Mouse (Mus musculus): ENCODE data around the gene Eci1.
"Not testable (repeated sequence)": the region's sequence is repeated elsewhere in the genome, so short reads cannot be mapped to it uniquely, and the experiment has no call there.

Eci1 gene

GRCm38 (mm10) chr17:24426471-24427169, at the start of gene Eci1:
TSS of gene Eci1 (plus strand) at chr17:24426641.
- DNase-seq (ENCODE audit: low spot score), result peak; percentile 98

DNA sequence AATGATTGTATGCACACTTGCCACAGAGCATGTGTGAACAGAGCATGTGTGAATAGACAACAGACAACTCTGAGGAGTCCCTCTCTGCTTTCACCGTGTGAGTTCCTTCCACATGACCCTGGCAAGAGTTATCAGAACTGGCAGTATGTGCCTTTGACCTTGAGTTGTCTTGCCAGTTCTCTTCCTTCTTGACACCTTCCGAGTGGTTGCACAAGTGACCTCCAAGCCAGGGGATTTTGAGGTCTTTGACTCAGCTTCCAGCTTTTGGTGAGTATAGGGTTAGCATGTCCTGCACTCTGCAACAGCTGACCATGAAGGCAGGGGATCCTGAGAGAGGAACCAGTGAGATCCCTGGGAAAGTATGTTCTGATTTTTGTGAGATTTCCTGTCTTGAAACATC, 47.9 kb upstream of the Eci1 start:
- no peak for DNase-seq (ENCODE audit: low spot score)

- peak; percentile 74 for DNase-seq (ENCODE audit: low spot score)
Measured at GRCm38 (mm10) chr17:24383789-24384188, 42.7 kb upstream of the Eci1 start.

GRCm38 (mm10) chr17:24388711-24389110, 37.7 kb upstream of the Eci1 start:
- DNase-seq (ENCODE audit: low spot score), result no peak

DNA sequence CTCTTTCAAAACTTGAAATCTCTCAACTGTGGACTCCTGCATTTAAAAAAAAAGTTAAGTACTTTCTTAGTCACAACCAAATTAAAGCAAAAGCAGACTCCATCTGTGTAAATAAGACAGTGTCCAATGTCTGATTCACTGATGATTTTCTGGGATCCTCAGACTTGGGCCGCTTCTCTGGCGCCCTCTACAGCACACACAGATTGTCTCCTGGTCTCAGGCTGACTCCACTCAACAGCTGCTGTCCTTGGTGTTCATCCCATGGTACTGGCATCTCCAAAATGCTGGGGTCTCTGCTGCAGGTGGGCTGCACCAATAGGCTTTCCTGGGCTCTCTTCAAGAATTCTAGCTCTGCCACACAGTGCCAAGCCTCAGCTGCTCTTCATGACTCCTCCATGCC, 36.6 kb upstream of the Eci1 start:
- DNase-seq (ENCODE audit: low spot score), result peak; percentile 55

DNA sequence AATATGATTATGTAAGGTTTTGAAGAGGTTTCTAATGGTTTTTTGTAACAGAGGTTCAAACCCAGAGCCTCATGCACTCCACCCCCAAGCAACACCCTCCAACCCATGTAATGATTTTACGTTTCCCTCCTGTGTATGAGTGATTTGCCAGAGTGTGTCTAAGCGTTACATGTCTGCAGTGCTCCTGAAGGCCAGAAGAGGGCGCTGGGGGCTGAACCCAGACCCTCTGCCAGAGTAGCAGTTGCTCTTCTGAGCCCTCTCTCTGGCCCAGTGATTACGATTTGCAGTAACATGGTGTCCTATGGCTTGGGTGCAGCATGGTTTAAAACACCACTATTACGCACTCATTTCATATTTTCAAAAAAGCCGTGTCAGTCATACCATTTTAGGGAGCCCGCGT, 35.3 kb upstream of the Eci1 start:
- DNase-seq (ENCODE audit: low spot score), result no peak

- no peak for DNase-seq (ENCODE audit: low spot score)
Measured at GRCm38 (mm10) chr17:24393527-24393926, 32.9 kb upstream of the Eci1 start.

DNA sequence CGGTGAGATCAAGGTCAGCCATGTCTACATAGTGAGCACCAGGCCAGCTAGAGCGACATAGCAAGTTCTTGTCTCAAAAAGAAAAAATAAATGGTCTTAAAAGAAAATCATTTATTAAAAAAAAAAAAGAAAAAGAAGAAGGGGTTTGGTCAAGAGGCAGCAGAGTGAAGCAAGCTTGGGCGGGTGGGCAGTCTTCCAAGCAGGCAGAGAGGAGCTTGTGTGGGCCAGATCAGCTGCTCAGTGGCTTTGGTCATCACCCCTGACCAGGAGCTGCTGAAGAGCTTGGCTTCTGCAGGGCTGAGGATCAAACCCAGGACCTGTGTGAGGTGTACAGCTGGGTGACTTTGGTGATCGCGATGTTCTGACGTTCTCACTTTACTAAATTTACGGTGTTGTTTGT, 32.0 kb upstream of the Eci1 start:
- no peak for DNase-seq (ENCODE audit: low spot score)

- DNase-seq (ENCODE audit: low spot score), result no peak
Measured at GRCm38 (mm10) chr17:24402371-24402770, 24.1 kb upstream of the Eci1 start.

GRCm38 (mm10) chr17:24407116-24407803, 19.2 kb upstream of the Eci1 start:
- DNase-seq (ENCODE audit: low spot score), result no peak

GRCm38 (mm10) chr17:24413557-24414211, 12.8 kb upstream of the Eci1 start:
- no peak for DNase-seq (ENCODE audit: low spot score)

DNA sequence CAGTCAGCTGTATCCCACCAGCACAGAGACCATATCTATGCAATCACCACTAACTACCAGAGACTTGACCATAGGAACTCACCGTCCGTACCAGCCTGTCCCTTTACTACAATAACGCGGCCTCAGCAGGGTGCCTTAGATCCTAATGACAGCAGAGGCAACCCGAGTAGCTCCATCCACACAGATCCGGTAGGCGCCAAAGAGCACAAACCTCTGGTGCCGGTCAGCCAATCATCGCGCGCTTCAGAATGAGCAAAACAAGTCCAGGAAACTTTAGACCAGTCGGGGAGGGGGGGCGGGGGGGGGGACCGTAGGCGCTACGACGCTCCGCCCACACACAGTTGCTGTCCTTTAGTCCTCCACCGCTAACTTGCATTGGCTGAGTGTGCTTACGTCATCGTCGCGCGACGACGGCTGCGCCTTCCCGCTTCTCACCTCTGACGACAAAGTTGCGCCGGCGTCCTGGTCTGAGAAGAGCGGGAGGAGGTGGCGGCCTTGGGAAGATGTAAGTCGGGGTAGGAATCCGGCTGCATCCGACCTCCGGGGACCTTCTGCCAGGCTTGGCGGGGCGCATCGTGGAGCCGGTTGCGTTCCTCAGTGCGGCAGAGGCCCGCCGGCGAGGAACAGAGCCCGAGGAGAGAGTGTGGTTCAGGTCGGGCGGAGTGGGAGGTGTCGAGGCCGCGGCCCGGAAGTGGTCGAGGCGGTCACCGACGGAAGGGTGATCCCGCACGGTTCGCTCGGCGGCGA, 12.0 kb upstream of the Eci1 start, which contains the start of gene Rnps1:
Rnps1 (plus strand) TSS at position 336 of the 747 bp plus-strand sequence.
- peak; percentile 93 for DNase-seq (ENCODE audit: low spot score)

DNA sequence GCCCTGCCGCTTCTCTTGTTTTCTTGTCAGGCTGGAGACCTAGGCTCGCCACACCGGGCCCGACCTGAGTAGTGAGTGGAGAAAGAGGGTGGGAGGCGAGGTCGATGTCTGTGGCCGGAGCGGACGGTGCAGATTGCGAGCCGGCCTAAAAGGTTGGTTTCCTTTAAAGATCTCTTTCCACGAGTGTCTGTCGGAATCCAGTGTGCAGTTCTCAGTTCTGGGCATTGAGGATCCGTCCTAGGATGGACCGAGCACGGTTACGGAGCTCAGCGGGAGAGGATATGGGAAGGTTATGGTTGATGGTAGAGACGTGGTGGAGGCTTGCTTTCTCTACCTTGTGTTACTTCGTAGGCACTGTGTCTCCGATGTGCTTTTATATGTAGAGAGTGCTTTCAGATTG, 11.4 kb upstream of the Eci1 start:
- no peak for DNase-seq (ENCODE audit: low spot score)

DNA sequence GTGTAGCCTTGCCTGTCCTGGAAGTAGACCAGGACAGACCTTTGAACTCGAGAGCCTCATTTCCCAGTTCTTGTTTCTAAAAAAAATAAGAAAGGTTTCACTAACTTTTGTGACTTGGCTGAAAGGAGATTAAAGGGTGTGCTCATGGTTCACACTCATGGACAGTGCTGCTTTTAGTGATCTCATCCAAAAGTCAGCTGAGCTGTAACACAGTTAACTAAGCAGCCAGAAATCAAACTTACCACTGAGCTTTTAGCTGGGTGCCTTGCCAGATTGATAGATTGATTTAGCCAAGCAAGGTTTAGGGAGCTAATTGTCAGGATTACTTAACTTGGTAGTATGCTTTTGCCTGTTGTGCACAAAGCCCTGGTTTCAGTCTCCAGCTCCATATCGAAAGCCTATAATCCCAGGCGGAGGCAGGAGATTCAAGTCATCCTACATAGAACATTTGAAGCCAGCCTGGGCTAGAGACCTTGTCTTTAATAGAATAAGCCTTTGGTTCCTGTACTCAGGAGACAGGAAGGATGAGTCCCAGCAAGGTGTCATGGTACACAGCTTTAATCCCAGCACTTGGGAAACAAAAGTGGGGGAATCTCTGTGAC, 10.3 kb upstream of the Eci1 start:
- DNase-seq (ENCODE audit: low spot score), result no peak

GRCm38 (mm10) chr17:24423114-24423513, 3.3 kb upstream of the Eci1 start:
- no peak for DNase-seq (ENCODE audit: low spot score)

DNA sequence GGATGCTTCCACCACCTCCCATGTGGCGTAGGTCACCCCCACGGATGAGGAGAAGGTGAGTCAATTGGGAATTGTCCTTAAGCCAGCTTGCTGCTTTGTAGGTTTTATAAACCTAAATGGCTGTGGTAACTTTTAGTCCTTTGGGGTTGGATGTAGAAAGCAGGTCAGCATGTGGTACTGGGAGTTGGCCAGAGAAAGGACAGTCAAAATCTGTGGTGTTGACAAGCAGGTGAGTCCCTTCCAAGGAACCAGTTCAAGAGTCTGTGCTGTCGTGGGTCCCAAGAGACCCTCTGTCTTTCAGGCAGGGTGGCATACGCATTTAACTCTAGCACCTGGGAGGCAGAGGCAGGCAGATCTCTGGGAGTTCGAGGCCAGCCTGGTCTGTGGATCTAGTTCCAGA, 2.0 kb upstream of the Eci1 start:
- DNase-seq (ENCODE audit: low spot score), result no peak

DNA sequence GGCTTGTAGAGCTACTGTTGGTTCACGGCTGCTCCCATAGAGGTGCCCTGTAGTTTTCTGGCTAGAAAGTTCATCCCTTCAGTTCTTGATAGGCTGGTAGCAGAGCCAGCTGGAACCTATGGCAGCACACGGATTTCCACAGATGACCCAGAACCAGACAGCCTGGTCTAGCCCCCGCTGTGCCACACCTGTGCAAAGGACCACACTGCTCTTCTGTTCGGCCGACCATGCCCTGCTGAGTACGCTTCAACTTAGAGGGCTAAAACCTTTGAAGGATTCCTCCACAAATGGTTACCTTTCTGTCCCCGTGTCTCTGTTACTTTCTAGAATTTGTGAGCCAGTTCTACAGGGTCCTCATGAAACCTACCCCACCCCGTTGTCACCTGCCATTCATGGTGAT, 1.1 kb upstream of the Eci1 start:
- not testable (repeated sequence) for DNase-seq (ENCODE audit: low spot score)

GRCm38 (mm10) chr17:24425905-24426304, 536 bp upstream of the Eci1 start:
- DNase-seq (ENCODE audit: low spot score), result no peak

- no peak for DNase-seq (ENCODE audit: low spot score)
Measured at GRCm38 (mm10) chr17:24427170-24427557, 723 bp downstream of the Eci1 start.

GRCm38 (mm10) chr17:24429201-24429983, 3.0 kb downstream of the Eci1 start:
- no peak for DNase-seq (ENCODE audit: low spot score)

- peak; percentile 39 for DNase-seq (ENCODE audit: low spot score)
Measured at GRCm38 (mm10) chr17:24437016-24437415, 10.6 kb downstream of the Eci1 start.

Data from lung, postnatal 25 days (tissue).